Mouse (Mus musculus) MEL (cell line): ENCODE measurements around the gene Rnf212b. TPM values are rescaled to one million over a fixed set of nuclear protein-coding genes. Genes with fewer than 3 reads are reported as not detected.

Experiments
- DNase-seq: peaks from one replicate; pipeline ENCODE4 v3.0.0; 2011; ENCODE audit warnings: low read depth, low spot score
- H3K27ac ChIP-seq: 2 replicates; pipeline ENCODE4 v1.5.1; 2012; ENCODE audit warnings: low read depth, mild to moderate bottlenecking, control low read depth, low read length, moderate library complexity; ENCODE audit not compliant: control insufficient read depth
- H3K27me3 ChIP-seq, 2 experiments: fragments of 150-350 bp in 1 of 2; sonication (generic) in 1 of 2; 2 replicates each; pipeline ENCODE4 v1.6.1; 2012; ENCODE audit warnings: low read length in 2 of 2, mild to moderate bottlenecking in 2 of 2, improper control_type of control experiment in 1 of 2, moderate library complexity in 1 of 2; ENCODE audit not compliant: insufficient read depth in 2 of 2, control insufficient read depth in 1 of 2
- H3K36me3 ChIP-seq, 2 experiments: 2 replicates each; pipeline ENCODE4 v1.6.1; 2012 to 2014; ENCODE audit warnings: low read length in 2 of 2, improper control_type of control experiment in 1 of 2, inconsistent platforms in 1 of 2, mild to moderate bottlenecking in 1 of 2; ENCODE audit not compliant: insufficient read depth in 2 of 2, control insufficient read depth in 1 of 2
- H3K4me1 ChIP-seq, 2 experiments: fragments of 150-350 bp in 1 of 2; sonication (generic) in 1 of 2; 2 replicates each; pipeline ENCODE4 v1.6.1; 2012; ENCODE audit warnings: low read length in 2 of 2, improper control_type of control experiment in 1 of 2, mild to moderate bottlenecking in 1 of 2; ENCODE audit not compliant: insufficient read depth in 2 of 2, control insufficient read depth in 1 of 2
- H3K4me3 ChIP-seq, 2 experiments: fragments of 150-350 bp in 1 of 2; sonication (generic) in 1 of 2; 2 replicates each; pipeline ENCODE4 v1.5.1; 2012; ENCODE audit warnings: low read depth in 2 of 2, low read length in 2 of 2, mild to moderate bottlenecking in 2 of 2, moderate library complexity in 2 of 2, control low read depth in 1 of 2, improper control_type of control experiment in 1 of 2; ENCODE audit not compliant: control insufficient read depth in 1 of 2, insufficient read depth in 1 of 2
- H3K79me2 ChIP-seq: 2 replicates; pipeline ENCODE4 v1.6.1; 2012; ENCODE audit warnings: mild to moderate bottlenecking, low read length, moderate library complexity; ENCODE audit not compliant: control insufficient read depth, poor library complexity, insufficient read depth
- H3K9ac ChIP-seq: 2 replicates; pipeline ENCODE4 v1.6.1; 2012; ENCODE audit warnings: low read depth, mild to moderate bottlenecking, control low read depth, low read length, moderate library complexity; ENCODE audit not compliant: control insufficient read depth, poor library complexity, severe bottlenecking
- H3K9me3 ChIP-seq: fragments of 150-350 bp; sonication (generic); replicated peaks from 2 replicates; pipeline ENCODE4 v1.6.1; 2012; ENCODE audit warnings: mild to moderate bottlenecking, low read length, improper control_type of control experiment, moderate library complexity; ENCODE audit not compliant: insufficient read depth
- CHD1 ChIP-seq: IDR thresholded peaks from 2 replicates; pipeline ENCODE4 v1.6.1; 2012; ENCODE audit warnings: low read depth, mild to moderate bottlenecking, inconsistent platforms, low read length, improper control_type of control experiment
- CHD2 ChIP-seq: IDR thresholded peaks from 2 replicates; pipeline ENCODE4 v1.6.1; 2011; ENCODE audit warnings: low read length, improper control_type of control experiment
- E2F4 ChIP-seq: IDR thresholded peaks from 2 replicates; pipeline ENCODE4 v1.6.1; 2011; ENCODE audit warnings: low read depth, low read length, improper control_type of control experiment, borderline replicate concordance
- ELF1 ChIP-seq: IDR thresholded peaks from 2 replicates; pipeline ENCODE4 v1.6.1; 2014; ENCODE audit warnings: low read depth, mild to moderate bottlenecking, inconsistent platforms, low read length, improper control_type of control experiment, moderate library complexity
- EP300 ChIP-seq, 2 experiments: IDR thresholded peaks; 2 replicates each; pipeline ENCODE4 v1.6.1; 2011; ENCODE audit warnings: improper control_type of control experiment in 2 of 2, low read length in 2 of 2, low read depth in 1 of 2, mild to moderate bottlenecking in 1 of 2
- ETS1 ChIP-seq: IDR thresholded peaks from 2 replicates; pipeline ENCODE4 v1.6.1; 2012; ENCODE audit warnings: low read depth, mild to moderate bottlenecking, inconsistent platforms, low read length, improper control_type of control experiment, moderate library complexity
- GATA1 ChIP-seq: IDR thresholded peaks from 2 replicates; pipeline ENCODE4 v1.6.1; 2011; ENCODE audit warnings: low read depth, low read length, improper control_type of control experiment
- HCFC1 ChIP-seq: IDR thresholded peaks from 2 replicates; pipeline ENCODE4 v1.6.1; 2012; ENCODE audit warnings: low read depth, mild to moderate bottlenecking, inconsistent platforms, low read length, improper control_type of control experiment, moderate library complexity
- KAT2A ChIP-seq: conservative IDR thresholded peaks from 2 replicates; pipeline ENCODE4 v1.6.1; 2012; ENCODE audit warnings: low read depth, low read length, improper control_type of control experiment, inconsistent platforms
- MAX ChIP-seq: IDR thresholded peaks from 2 replicates; pipeline ENCODE4 v1.6.1; 2011; ENCODE audit warnings: low read length, improper control_type of control experiment
- MYB ChIP-seq: IDR thresholded peaks from 2 replicates; pipeline ENCODE4 v1.6.1; 2011; ENCODE audit warnings: mild to moderate bottlenecking, low read depth, low read length, improper control_type of control experiment
- NELFE ChIP-seq: IDR thresholded peaks from 2 replicates; pipeline ENCODE4 v1.6.1; 2011; ENCODE audit warnings: low read depth, low read length, improper control_type of control experiment
- NRF1 ChIP-seq: IDR thresholded peaks from 2 replicates; pipeline ENCODE4 v1.6.1; 2014; ENCODE audit warnings: low read depth, mild to moderate bottlenecking, inconsistent platforms, low read length, improper control_type of control experiment, moderate library complexity; ENCODE audit not compliant: poor library complexity, insufficient read depth, severe bottlenecking
- POLR2AphosphoS5 ChIP-seq: IDR thresholded peaks from 2 replicates; pipeline ENCODE4 v1.6.1; 2012; ENCODE audit warnings: low read depth, borderline replicate concordance, mild to moderate bottlenecking, inconsistent platforms, low read length, moderate library complexity, mixed read lengths
- RAD21 ChIP-seq: IDR thresholded peaks from 2 replicates; pipeline ENCODE4 v1.6.1; 2011; ENCODE audit warnings: mild to moderate bottlenecking, low read depth, low read length, improper control_type of control experiment
- SIN3A ChIP-seq: IDR thresholded peaks from 2 replicates; pipeline ENCODE4 v1.6.1; 2012; ENCODE audit warnings: low read length, improper control_type of control experiment, inconsistent platforms
- SMC3 ChIP-seq: IDR thresholded peaks from 2 replicates; pipeline ENCODE4 v1.6.1; 2011; ENCODE audit warnings: low read depth, low read length, improper control_type of control experiment
- UBTF ChIP-seq: IDR thresholded peaks from 2 replicates; pipeline ENCODE4 v1.6.1; 2012; ENCODE audit warnings: low read depth, mild to moderate bottlenecking, inconsistent platforms, low read length, improper control_type of control experiment, moderate library complexity, borderline replicate concordance; ENCODE audit not compliant: insufficient read depth
- USF1 ChIP-seq: IDR thresholded peaks from 2 replicates; pipeline ENCODE4 v1.6.1; 2014; ENCODE audit warnings: low read depth, mild to moderate bottlenecking, inconsistent platforms, low read length, improper control_type of control experiment, moderate library complexity
- ZKSCAN1 ChIP-seq: IDR thresholded peaks from 2 replicates; pipeline ENCODE4 v1.6.1; 2012; ENCODE audit warnings: low read depth, mild to moderate bottlenecking, inconsistent platforms, low read length, improper control_type of control experiment, moderate library complexity
- ZMIZ1 ChIP-seq: IDR thresholded peaks from 2 replicates; pipeline ENCODE4 v1.6.1; 2012; ENCODE audit warnings: low read depth, mild to moderate bottlenecking, inconsistent platforms, low read length, improper control_type of control experiment, moderate library complexity
- ZNF384 ChIP-seq: IDR thresholded peaks from 2 replicates; pipeline ENCODE4 v1.6.1; 2012; ENCODE audit warnings: low read depth, mild to moderate bottlenecking, inconsistent platforms, low read length, improper control_type of control experiment
- polyA plus RNA-seq, 2 experiments: library from polyadenylated mRNA; stranded (reverse) in 1 of 2; unstranded in 1 of 2; fragments of >175 nt in 1 of 2; fragments of >200 nt in 1 of 2; gene quantifications; 2 replicates each; pipeline versions ENCODE4 v1.2.1 to v1.2.4; 2012; ENCODE audit warnings: low replicate concordance in 2 of 2, low read depth in 1 of 2; ENCODE audit not compliant: insufficient read length in 2 of 2, insufficient read depth in 1 of 2, missing spikeins in 1 of 2
- total RNA-seq: library from RNA; depleted of rRNA; stranded (reverse); fragments of 300-350 nt; gene quantifications from 2 replicates; pipeline ENCODE4 v1.2.3, GENCODE M21; 2012

Gene Rnf212b
- total and polyA plus RNA-seq, 3 experiments, result not detected

DNA sequence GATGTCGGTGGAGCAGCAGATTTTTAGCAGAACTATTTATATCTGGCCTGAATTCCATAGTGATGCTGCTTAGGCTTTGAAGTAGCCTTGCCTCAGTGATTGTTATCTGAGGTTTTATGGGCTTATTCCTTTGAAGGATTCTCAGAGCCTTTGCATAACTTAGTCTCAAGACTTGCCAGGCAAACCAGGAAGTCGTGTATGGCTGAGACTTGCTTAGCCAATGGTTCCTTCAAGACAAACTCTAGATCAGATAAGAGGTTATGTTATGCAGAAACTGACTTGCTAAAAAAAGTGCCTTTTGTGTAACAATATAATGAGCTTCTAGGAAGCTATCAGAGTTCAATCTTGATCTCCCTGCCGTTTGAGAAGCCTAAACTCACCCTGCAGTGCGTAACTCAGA is 11.5 kb upstream of the Rnf212b start:
- no peaks in the 10 kb centered on the region for H3K79me2 ChIP-seq
- peaks cover 0 to 8% of the 10 kb centered on the region in 2 experiments; a peak in 2 of 4 replicates for H3K36me3 ChIP-seq
- no peak overlapping the region for H3K27ac ChIP-seq
- peaks cover 9 to 14% of the 10 kb centered on the region in 2 experiments; a peak in 3 of 4 replicates for H3K4me1 ChIP-seq
- H3K9me3 ChIP-seq, result no peaks in the 10 kb centered on the region
- peak; percentile 54 for DNase-seq
- no peaks in the 10 kb centered on the region for H3K27me3 ChIP-seq
- no peak for TF ChIP-seq EP300 (IDR thresholded peaks at IDR 0.05; ENCODE audit: low read depth in 1 of 2, low read length in 2 of 2)
- no peak for TF ChIP-seq RAD21
- TF ChIP-seq GATA1, result peak; percentile 86
- 0 out of 2 replicates have a peak, but pooled peaks have one; percentile 14 for TF ChIP-seq HCFC1
- TF ChIP-seq ELF1, result peak; percentile 84
- TF ChIP-seq UBTF, result no peak
- TF ChIP-seq POLR2AphosphoS5, result no peak
- TF ChIP-seq CHD1, result no peak
- no peak for TF ChIP-seq E2F4
- H3K9ac ChIP-seq, result no peak overlapping the region
- H3K4me3 ChIP-seq, result no peak overlapping the region

DNA sequence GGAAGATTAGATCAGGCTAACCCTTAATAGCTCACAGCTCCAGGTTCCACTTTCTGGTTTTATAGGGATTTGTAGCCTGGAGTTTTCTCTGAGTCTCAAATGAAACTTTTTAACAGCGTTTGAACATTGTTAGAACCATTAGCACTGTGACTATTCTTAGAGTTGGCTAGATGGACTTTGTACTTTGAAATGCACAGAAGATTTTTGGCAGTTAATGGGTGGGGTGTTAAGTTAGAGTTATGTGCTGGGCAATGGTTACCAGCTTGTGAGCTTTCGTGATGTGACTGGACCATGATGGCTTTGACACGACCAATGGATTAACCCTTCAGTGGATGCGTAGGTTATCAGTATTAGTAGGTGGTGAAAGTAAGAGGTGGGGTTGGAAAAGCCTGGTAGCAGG is 7.8 kb upstream of the Rnf212b start:
- peaks cover 0 to 10% of the 10 kb centered on the region in 2 experiments; a peak in 2 of 4 replicates for H3K36me3 ChIP-seq
- H3K9ac ChIP-seq, result no peak overlapping the region
- H3K4me1 ChIP-seq, result peaks cover 14 to 15% of the 10 kb centered on the region in 2 experiments
- H3K79me2 ChIP-seq, result no peaks in the 10 kb centered on the region
- DNase-seq, result no peak
- H3K4me3 ChIP-seq, result no peak overlapping the region
- no peak overlapping the region for H3K27ac ChIP-seq
- no peaks in the 10 kb centered on the region for H3K9me3 ChIP-seq
- TF ChIP-seq ZKSCAN1 (no peak), ZNF384 (no peak), NRF1 (no peak), E2F4 (no peak), EP300 (IDR thresholded peaks at IDR 0.05; ENCODE audit: low read depth in 1 of 2, low read length in 2 of 2) (no peak), ETS1 (no peak), KAT2A (no peak), SIN3A (no peak), MYB (no peak), NELFE (no peak), USF1 (no peak), SMC3 (no peak), CHD1 (no peak), CHD2 (no peak), ZMIZ1 (no peak), MAX (no peak)
- no peaks in the 10 kb centered on the region for H3K27me3 ChIP-seq
